Mouse (Mus musculus): ENCODE results near the gene Pfdn5. TPM values are rescaled to one million over a fixed set of nuclear protein-coding genes. Genes with fewer than 3 reads are reported as not detected.

Gene Pfdn5
- 331 and 368 TPM in 2 replicates for polyA plus RNA-seq (2016; fragmentation: Nextera tagmentation; extraction: Ambion mirVana)

DNA sequence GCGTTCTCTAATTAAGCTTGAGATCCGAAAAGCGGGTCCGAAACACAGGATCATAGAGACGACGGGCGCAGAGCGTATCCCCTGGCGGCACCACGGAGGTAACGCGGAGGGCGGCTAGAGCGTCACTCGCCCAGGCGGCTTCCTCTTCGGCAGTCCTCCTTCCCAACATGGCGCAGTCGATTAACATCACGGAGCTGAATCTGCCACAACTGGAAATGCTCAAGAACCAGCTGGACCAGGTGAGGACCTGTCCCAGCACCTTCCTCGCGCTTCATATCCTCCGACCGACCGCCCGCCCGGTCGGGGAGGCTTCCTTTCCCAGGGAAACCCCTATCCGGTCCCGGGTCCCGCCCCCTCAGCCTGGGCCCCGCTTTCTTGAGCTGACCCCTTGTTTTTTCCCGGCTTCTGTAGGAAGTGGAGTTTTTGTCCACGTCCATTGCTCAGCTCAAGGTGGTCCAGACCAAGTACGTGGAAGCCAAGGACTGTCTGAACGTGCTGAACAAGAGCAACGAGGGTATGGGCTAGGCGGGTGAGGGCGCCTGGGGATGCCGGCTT is at the start of gene Pfdn5:
Gene Pfdn5, plus strand, starts transcription at position 95 of the 555 bp plus-strand sequence.
- Histone ChIP-seq H3K36me3 (peaks cover 68% of the 10 kb centered on the region), H3K27me3 (ENCODE audit: insufficient read depth, poor library complexity, severe bottlenecking) (no peaks in the 10 kb centered on the region), H3K4me1 (replicated peaks) (peaks cover 14% of the 10 kb centered on the region), H3K27ac (peak within 1 kb of the TSS; percentile 92), H3K9me3 (no peaks in the 10 kb centered on the region), H3K4me3 (peak within 1 kb of the TSS; percentile 85)
- WGBS = under 1% methylated on average over 40 of the region's 40 CpGs
- peak; percentile 83 for DNase-seq (ENCODE audit: low spot score)

- peak overlapping the region; percentile 92 for H3K27ac ChIP-seq
- peaks cover 26% of the 10 kb centered on the region for H3K36me3 ChIP-seq
- DNase-seq (ENCODE audit: low spot score) = no peak
- H3K9me3 ChIP-seq = no peaks in the 10 kb centered on the region
- H3K4me3 ChIP-seq = peak overlapping the region; percentile 84
- H3K4me1 ChIP-seq (replicated peaks) = peaks cover 17% of the 10 kb centered on the region
- 38% methylated on average over 7 of the region's 7 CpGs for WGBS
- H3K27me3 ChIP-seq (ENCODE audit: insufficient read depth, poor library complexity, severe bottlenecking) = no peaks in the 10 kb centered on the region
These were observed 47.2 kb upstream of the Pfdn5 start for GRCm38 (mm10) chr15:102278726-102279091.

DNA sequence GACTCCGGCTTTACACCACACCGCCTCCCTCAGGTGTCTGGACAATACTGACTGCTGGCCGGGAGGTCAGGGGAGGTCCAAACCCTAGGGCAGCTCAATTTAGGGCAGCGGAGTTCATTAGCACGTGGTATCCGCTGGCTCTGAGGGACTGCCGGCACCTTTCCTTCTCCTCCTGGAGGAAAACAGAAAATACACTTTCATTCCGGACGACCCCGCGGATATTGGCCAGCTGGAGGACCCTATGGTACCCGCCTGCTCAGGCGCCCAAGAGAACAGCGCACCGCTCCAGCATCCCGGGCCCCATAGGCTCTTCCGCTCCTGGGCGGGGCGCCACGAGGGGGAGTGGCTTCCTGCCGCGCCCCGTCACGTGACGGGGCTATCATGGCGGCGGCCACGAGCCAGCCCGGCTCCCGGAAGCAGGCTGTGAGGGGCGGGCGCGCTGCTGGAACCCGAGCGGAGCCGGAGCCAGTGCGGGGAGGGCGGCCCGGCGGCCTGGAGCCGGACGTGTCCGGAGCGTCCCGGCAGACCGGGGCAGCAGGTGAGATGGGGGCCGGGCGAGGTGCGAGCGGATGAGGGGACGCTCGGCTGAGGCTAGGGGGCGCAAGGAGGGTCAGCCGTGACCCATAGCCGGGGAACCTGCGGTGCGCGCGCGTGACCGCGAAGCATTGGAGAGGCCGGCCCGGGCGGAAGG is 46.7 kb upstream of the Pfdn5 start, which contains the start of gene Mfsd5:
Gene Mfsd5, plus strand, starts transcription at position 363 of the 691 bp plus-strand sequence.
- no peaks in the 10 kb centered on the region for H3K27me3 ChIP-seq (ENCODE audit: insufficient read depth, poor library complexity, severe bottlenecking)
- peaks cover 17% of the 10 kb centered on the region for H3K4me1 ChIP-seq (replicated peaks)
- no peaks in the 10 kb centered on the region for H3K9me3 ChIP-seq
- H3K27ac ChIP-seq = peak within 1 kb of the TSS; percentile 92
- WGBS = under 1% methylated on average over 65 of the region's 65 CpGs
- H3K36me3 ChIP-seq = peaks cover 26% of the 10 kb centered on the region
- H3K4me3 ChIP-seq = peak within 1 kb of the TSS; percentile 84
- DNase-seq (ENCODE audit: low spot score) = peak; percentile 93

GRCm38 (mm10) chr15:102279783-102280520 is 46.0 kb upstream of the Pfdn5 start:
- no peaks in the 10 kb centered on the region for H3K9me3 ChIP-seq
- WGBS = 31% methylated on average over 13 of the region's 13 CpGs
- peak overlapping the region; percentile 92 for H3K27ac ChIP-seq
- peaks cover 26% of the 10 kb centered on the region for H3K36me3 ChIP-seq
- no peaks in the 10 kb centered on the region for H3K27me3 ChIP-seq (ENCODE audit: insufficient read depth, poor library complexity, severe bottlenecking)
- peaks cover 17% of the 10 kb centered on the region for H3K4me1 ChIP-seq (replicated peaks)
- no peak for DNase-seq (ENCODE audit: low spot score)
- H3K4me3 ChIP-seq = peak overlapping the region; percentile 84

- WGBS = 96% methylated on average over 19 of the region's 19 CpGs
- Histone ChIP-seq H3K4me3 (peak overlapping the region; percentile 84), H3K4me1 (replicated peaks) (peaks cover 17% of the 10 kb centered on the region), H3K36me3 (peaks cover 26% of the 10 kb centered on the region), H3K27ac (no peak overlapping the region), H3K9me3 (no peaks in the 10 kb centered on the region), H3K27me3 (ENCODE audit: insufficient read depth, poor library complexity, severe bottlenecking) (no peaks in the 10 kb centered on the region)
- no peak for DNase-seq (ENCODE audit: low spot score)
These were observed 45.3 kb upstream of the Pfdn5 start for GRCm38 (mm10) chr15:102280623-102281022.

DNA sequence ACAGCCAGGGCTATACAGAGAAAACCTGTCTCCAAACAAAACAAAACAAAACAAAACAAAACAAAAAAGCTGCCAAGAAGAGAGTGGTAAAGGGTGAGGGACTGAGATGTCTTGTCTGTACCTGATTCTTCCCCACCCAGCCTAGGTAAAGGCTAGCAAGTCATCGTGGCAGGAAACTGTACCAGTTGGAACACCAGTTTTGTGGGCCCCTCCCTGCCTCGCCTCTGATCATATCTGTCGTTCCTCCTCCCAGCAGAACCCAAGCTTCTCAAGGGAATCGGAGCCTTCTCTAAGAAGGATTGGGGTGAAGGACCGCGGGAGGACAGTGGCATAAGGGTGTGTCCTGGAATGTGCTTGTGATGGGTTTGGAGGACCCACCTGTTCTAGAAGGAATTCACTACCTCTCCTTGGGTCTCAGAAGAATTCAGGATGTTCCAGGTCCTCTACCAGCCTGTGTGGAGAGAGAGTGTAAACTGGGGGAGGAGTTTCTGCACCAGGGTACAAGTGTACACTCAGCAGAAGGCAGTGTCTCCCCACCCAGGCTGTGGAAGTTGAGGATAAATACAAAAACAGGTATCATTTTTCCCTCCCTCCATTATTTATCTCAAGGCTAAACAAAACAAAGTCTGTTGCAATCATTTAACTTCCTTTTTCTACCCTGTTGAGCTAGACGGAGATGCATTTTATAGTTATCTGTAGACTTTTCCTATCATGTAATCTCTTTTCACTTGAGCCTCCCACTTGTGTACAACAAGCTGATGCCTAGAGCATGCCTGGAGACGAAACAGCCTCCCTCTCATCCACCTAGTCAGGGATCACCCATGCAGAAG is 43.2 kb upstream of the Pfdn5 start:
- no peak overlapping the region for H3K27ac ChIP-seq
- DNase-seq (ENCODE audit: low spot score) = no peak
- no peak overlapping the region for H3K4me3 ChIP-seq
- H3K36me3 ChIP-seq = peaks cover 26% of the 10 kb centered on the region
- no peaks in the 10 kb centered on the region for H3K9me3 ChIP-seq
- WGBS = 88% methylated on average over 8 of the region's 8 CpGs
- no peaks in the 10 kb centered on the region for H3K27me3 ChIP-seq (ENCODE audit: insufficient read depth, poor library complexity, severe bottlenecking)
- H3K4me1 ChIP-seq (replicated peaks) = peaks cover 17% of the 10 kb centered on the region

DNA sequence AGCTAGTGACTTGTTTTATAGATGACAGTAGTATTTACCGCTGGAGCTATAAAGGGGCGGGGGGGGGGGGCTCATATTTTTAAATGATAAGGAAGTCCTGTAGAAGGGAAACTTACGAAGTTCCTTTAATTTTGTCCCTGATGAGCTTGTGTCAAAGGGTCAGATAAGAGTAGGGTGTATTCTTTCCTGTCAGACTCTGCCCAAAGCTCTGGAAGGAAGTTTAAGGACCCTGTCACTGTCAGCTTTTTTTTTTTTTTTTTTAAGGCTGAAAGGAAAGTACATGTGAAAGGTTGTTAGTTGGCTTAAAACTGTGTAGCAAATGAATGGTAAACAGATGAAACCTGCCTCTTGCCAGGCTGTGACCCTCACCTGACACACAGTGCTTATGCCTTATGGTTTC is 42.3 kb upstream of the Pfdn5 start:
- Histone ChIP-seq H3K27me3 (ENCODE audit: insufficient read depth, poor library complexity, severe bottlenecking) (no peaks in the 10 kb centered on the region), H3K4me1 (replicated peaks) (peaks cover 15% of the 10 kb centered on the region), H3K9me3 (no peaks in the 10 kb centered on the region), H3K36me3 (peaks cover 26% of the 10 kb centered on the region), H3K27ac (no peak overlapping the region), H3K4me3 (no peak overlapping the region)
- no peak for DNase-seq (ENCODE audit: low spot score)
- 82% methylated on average over 3 of the region's 3 CpGs for WGBS

GRCm38 (mm10) chr15:102287395-102287794 is 38.5 kb upstream of the Pfdn5 start:
- no peak overlapping the region for H3K4me3 ChIP-seq
- H3K9me3 ChIP-seq = no peaks in the 10 kb centered on the region
- no peaks in the 10 kb centered on the region for H3K27me3 ChIP-seq (ENCODE audit: insufficient read depth, poor library complexity, severe bottlenecking)
- no peaks in the 10 kb centered on the region for H3K4me1 ChIP-seq (replicated peaks)
- H3K36me3 ChIP-seq = peaks cover 5% of the 10 kb centered on the region
- peak; percentile 21 for DNase-seq (ENCODE audit: low spot score)
- no peak overlapping the region for H3K27ac ChIP-seq

GRCm38 (mm10) chr15:102295633-102296367 is 30.1 kb upstream of the Pfdn5 start, which contains the start of gene Espl1:
Gene Espl1 (plus strand): TSS chr15:102296266.
- H3K9me3 ChIP-seq = no peaks in the 10 kb centered on the region
- H3K4me1 ChIP-seq (replicated peaks) = peaks cover 15% of the 10 kb centered on the region
- H3K36me3 ChIP-seq = peaks cover 31% of the 10 kb centered on the region
- DNase-seq (ENCODE audit: low spot score) = peak; percentile 96
- peak within 1 kb of the TSS; percentile 87 for H3K27ac ChIP-seq
- WGBS = 8% methylated on average over 25 of the region's 25 CpGs
- peak within 1 kb of the TSS; percentile 83 for H3K4me3 ChIP-seq
- no peaks in the 10 kb centered on the region for H3K27me3 ChIP-seq (ENCODE audit: insufficient read depth, poor library complexity, severe bottlenecking)

DNA sequence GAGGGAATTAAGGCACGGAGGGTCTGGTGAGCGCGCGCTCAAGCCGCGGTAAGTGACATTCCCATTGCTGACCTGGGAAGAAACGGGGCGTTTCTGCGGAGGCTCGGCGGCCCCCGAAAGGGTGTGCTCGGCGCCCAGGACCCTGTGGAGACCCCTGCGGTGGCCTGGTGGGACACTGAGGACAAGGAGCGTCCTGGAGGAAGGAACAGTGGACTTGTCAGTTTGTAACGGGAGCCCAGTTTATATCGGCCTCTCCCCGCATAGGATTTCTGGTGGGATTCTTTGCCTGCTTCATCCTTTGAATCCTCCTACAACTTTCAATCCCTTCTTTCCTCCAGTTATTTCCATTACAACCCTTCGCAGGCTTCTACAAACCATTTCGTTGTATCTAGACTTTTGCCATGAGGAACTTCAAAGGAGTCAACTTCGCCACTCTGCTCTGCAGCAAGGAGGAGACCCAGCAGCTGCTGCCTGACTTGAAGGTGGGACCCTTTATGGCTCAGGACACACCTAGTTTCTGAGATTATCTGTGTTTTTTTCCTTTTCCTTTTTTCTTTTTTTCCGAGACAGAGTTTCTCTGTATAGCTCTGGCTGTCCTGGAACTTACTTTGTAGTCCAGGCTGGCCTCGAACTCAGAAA is 29.4 kb upstream of the Pfdn5 start:
- no peaks in the 10 kb centered on the region for H3K9me3 ChIP-seq
- DNase-seq (ENCODE audit: low spot score) = no peak
- peaks cover 15% of the 10 kb centered on the region for H3K4me1 ChIP-seq (replicated peaks)
- H3K27me3 ChIP-seq (ENCODE audit: insufficient read depth, poor library complexity, severe bottlenecking) = no peaks in the 10 kb centered on the region
- H3K27ac ChIP-seq = peak overlapping the region; percentile 87
- 5% methylated on average over 24 of the region's 24 CpGs for WGBS
- H3K36me3 ChIP-seq = peaks cover 37% of the 10 kb centered on the region
- H3K4me3 ChIP-seq = peak overlapping the region; percentile 83

DNA sequence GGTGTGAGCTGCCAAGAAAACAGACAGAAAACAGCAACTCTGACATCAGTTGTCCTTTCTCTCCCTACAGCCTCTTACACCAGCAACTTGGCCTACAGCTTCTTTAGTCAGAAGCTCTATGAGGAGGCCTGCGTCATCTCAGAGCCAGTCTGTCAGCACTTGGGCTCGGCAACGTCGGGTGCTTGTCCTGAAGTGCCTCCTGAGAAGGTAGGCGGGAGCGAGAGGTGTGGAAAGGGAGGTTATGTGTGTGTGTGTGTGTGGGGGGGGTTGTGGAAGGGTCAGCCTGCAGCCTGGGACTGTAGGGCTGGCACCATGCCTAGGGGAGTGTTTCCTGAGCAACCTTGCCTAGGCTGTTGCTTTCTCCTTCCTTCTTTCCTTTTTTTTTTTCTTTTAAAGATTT is 23.4 kb upstream of the Pfdn5 start:
- no peak for DNase-seq (ENCODE audit: low spot score)
- Histone ChIP-seq H3K4me3 (no peak overlapping the region), H3K36me3 (peaks cover 96% of the 10 kb centered on the region), H3K9me3 (no peaks in the 10 kb centered on the region), H3K27me3 (ENCODE audit: insufficient read depth, poor library complexity, severe bottlenecking) (no peaks in the 10 kb centered on the region), H3K27ac (no peak overlapping the region), H3K4me1 (replicated peaks) (no peaks in the 10 kb centered on the region)
- WGBS = 86% methylated on average over 6 of the region's 6 CpGs

Measured in hindbrain, embryonic 10.5 days (tissue).